Mouse (Mus musculus): ENCODE data around the gene Arhgap18.

Gene Arhgap18

DNA sequence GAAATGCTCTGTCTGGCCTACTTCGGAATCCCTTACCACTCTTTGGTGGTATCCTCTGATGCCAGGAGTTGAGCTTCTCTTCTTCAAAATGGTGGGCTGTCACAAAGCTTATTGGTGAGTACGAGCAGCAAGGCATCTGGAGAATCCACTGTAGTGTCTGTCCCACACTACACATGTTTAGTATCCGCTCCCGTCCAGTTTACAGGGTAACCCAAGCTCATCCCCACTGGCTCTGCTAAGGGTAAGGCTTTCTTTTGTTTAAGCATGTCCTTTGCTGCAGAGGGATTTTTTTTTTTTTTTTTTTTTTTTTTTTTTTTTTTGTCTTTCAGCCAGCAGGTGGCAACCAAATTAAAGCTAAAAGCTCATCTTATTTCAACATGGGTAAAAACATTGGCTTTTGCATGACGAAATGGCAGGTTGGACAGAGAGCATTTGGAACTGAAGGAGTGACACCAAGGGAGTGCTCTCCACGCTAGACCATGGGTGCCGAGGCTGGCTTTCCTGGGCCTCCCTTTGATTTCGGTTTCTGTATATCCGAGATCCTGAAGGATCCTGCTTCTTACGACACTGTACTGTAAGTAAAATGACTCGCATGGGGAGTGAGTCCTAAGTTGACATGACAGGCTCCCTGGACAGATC is at the start of gene Arhgap18:
Gene Arhgap18 (plus strand): TSS at position 493 of the 639 bp plus-strand sequence.
- no peak for DNase-seq (ENCODE audit: extremely low read depth, low read depth, low spot score)

GRCm38 (mm10) chr10:26710458-26711011 is 42.7 kb upstream of the Arhgap18 start:
- no peak for DNase-seq (ENCODE audit: extremely low read depth, low read depth, low spot score)

DNA sequence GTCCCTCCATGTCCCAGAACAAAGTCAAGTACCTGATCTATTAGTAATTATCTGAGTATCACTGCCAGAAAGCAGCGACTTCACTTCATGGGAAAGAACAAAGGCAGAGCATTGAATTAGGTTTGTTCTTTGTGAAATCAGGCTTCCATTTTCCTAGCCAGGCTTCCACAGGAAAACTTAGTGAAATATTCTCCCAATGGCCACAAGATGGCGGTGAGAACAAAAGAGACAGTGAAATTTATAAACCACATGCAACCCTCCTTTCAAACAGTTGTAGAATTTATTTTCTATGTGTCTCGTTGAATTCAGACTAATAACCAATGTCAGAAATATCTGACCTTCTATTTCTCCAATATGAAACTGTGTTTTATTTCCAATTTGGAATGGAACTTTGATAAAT is 42.2 kb upstream of the Arhgap18 start:
- no peak for DNase-seq (ENCODE audit: extremely low read depth, low read depth, low spot score)

GRCm38 (mm10) chr10:26713986-26714385 is 39.2 kb upstream of the Arhgap18 start:
- DNase-seq (ENCODE audit: extremely low read depth, low read depth, low spot score) = no peak

DNA sequence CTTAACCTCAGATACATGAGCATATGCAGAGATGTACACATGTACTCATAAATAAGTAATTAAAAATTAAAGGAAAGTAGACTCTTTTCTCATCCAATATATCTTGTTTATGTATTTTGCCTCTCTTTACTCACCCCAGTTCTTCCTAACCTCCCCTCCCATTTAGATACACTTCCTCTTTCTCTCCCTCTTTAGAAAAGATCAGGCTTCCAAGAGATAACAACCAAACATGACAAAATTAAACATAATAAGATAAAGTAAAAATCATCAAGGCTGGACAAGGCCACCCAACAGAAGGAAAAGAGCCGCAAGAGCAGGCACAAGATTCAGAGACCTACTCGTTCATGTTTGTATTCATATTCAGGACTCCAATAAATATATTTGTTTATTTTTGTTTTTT is 28.5 kb upstream of the Arhgap18 start:
- no peak for DNase-seq (ENCODE audit: extremely low read depth, low read depth, low spot score)

- DNase-seq (ENCODE audit: extremely low read depth, low read depth, low spot score) = no peak
Measured at GRCm38 (mm10) chr10:26725255-26725654, 28.0 kb upstream of the Arhgap18 start.

DNA sequence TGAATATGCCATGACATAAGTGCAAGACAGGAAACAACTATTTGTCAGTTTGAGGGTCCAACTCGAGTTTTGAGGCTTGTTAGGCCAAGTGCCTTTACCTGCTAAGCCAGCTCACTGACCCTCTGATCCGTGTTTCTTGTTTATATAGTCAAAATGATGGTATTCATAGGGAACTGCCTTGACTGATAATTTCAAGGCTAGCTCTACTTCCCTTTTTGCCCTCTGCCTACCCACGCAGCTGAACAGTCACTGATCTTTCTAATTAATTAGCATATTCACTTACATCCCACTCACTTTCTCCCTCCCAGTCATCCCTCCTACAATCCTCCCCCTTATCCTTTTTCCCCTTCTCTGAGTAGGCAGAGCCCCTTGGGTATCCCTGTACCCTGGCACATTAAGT is 2.4 kb upstream of the Arhgap18 start:
- DNase-seq (ENCODE audit: extremely low read depth, low read depth, low spot score) = no peak

GRCm38 (mm10) chr10:26752064-26752928 is 925 bp upstream of the Arhgap18 start:
- DNase-seq (ENCODE audit: extremely low read depth, low read depth, low spot score) = no peak

DNA sequence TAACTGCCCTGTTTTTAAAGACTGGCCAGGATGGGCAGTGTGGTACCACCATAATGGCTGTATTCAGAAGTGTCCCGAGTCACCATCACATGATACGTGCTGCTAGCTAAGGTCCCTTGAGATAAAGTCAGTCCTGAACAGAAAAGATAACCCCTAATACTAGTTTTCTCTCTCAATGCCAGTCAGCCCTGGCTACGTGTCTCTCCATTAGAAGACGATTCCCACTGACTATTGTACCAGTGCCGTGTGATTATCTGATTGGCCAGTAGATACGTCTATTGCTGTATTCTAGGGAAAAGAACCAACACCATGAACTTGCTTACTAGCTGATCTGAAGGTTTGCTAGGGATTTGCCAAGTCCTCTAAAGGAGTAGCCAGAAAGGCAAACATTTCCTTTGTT is 785 bp downstream of the Arhgap18 start:
- DNase-seq (ENCODE audit: extremely low read depth, low read depth, low spot score) = no peak

DNA sequence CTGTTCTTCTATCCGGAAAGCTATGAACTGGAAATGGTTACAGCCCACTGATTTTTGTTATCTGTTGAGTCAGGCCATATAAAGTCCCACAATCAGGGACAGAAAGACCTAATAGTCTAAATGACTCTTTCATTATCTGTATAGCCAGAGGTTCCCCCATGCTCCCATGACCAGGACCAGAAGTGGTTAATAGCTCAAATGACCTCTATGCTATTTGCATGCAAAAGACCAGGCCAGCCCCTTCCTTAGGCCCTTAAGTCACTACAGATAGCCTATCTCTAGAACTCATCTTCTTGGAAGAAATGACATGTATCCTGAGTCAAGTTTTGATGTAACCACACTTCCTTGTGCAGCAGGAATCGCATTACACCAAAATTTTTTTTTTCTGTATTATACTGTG is 4.0 kb downstream of the Arhgap18 start:
- DNase-seq (ENCODE audit: extremely low read depth, low read depth, low spot score) = no peak

GRCm38 (mm10) chr10:26759469-26759868 is 6.2 kb downstream of the Arhgap18 start:
- no peak for DNase-seq (ENCODE audit: extremely low read depth, low read depth, low spot score)

DNA sequence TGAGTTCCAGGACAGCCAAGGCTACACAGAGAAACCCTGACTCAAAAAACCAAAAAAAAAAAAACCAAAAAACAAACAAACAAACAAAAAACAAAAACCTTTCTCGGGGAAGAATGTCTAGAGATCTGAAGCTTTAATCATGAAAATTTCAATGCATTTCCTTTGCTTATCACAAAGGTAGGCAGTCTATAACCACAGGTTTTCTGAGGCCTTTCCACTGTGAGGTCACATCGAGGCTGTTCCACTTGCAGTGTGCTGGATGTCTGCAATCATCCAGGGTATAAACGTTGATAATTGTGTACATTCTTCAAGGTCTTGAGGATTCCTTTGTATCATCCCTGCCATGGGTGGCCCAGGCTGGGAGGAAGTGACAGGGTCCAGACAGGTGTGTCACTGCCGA is 7.9 kb downstream of the Arhgap18 start:
- DNase-seq (ENCODE audit: extremely low read depth, low read depth, low spot score) = no peak

GRCm38 (mm10) chr10:26761991-26762903 is 9.0 kb downstream of the Arhgap18 start:
- no peak for DNase-seq (ENCODE audit: extremely low read depth, low read depth, low spot score)

- DNase-seq (ENCODE audit: extremely low read depth, low read depth, low spot score) = no peak
Measured at GRCm38 (mm10) chr10:26767196-26767595, 14.0 kb downstream of the Arhgap18 start.

DNA sequence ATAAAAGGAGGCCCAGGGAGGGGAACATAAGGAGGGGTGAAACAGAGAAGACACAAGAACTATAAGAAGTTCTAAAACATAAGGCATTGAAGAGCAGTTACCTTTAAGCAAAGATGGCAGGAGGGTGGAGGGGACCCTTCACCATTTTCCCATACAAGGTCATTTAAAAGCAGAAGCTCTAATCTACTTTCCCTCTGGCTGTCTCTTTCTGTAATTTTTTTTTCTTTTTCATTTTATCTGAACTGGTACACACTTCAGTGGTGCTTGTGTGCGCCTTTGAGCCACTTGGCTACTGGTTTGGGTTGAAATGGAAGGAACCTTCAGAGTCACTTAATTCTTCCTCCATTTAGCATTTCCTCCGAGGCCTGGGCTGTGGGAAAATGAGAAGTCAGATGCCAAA is 15.7 kb downstream of the Arhgap18 start:
- DNase-seq (ENCODE audit: extremely low read depth, low read depth, low spot score) = no peak

DNA sequence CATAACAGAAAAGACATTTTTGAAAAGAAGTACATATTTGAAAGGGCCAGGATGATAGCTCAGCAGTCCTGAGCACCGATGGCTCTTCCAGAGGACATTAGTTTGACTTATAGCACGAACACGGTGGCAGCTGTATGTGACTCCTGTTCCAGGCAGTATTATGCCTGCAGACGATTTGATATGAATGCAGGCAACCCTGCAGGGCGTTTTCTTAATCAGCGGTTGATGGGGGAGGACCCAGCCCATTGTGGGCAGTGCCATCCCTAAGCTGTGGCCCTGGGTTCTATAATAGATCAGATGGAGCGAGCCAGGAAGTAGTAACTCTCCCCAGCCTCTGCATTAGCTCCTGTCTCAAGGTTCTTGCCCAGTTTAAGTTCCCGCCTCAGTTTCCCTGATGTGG is 16.8 kb downstream of the Arhgap18 start:
- no peak for DNase-seq (ENCODE audit: extremely low read depth, low read depth, low spot score)

DNA sequence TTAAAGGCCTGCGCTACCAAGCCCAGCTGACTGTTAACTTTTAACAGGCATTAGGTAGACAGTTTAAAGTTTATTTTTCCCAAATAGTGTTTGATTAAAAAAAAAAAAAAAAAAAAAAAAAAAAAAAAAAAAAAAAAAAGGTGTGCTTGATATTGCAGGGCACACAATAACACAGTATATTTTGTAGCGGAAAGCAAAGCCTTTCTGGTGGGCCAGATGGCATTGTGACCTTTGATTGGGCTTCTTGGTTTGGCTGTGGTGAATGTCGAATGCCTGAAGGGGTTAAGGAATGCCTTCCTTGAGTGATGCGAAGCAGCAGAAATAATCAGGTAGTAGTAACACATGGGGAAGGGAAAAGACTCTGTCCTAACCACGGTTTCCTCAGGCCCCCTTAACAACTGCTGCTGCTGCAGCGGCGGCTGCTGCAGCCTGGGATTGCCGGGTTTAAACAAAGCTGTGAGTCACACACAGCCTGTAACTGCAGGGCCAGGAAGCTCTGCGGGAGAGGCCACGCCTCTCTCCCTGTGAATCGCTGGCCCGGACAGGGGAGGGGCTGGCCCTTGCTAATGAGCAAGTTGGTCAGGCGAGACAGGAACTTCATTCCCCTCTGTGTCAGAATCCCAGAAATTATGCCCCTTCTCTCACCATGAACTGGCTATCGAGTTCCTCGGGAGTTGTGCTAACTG is 18.9 kb downstream of the Arhgap18 start:
- DNase-seq (ENCODE audit: extremely low read depth, low read depth, low spot score) = no peak

GRCm38 (mm10) chr10:26772624-26773540 is 19.7 kb downstream of the Arhgap18 start:
- DNase-seq (ENCODE audit: extremely low read depth, low read depth, low spot score) = no peak

GRCm38 (mm10) chr10:26773541-26773940 is 20.3 kb downstream of the Arhgap18 start:
- no peak for DNase-seq (ENCODE audit: extremely low read depth, low read depth, low spot score)

Measured in fat pad, adult 2 months (tissue).